Mouse (Mus musculus): Measurements from ENCODE around the gene Mpp5.

Mpp5 gene

DNA sequence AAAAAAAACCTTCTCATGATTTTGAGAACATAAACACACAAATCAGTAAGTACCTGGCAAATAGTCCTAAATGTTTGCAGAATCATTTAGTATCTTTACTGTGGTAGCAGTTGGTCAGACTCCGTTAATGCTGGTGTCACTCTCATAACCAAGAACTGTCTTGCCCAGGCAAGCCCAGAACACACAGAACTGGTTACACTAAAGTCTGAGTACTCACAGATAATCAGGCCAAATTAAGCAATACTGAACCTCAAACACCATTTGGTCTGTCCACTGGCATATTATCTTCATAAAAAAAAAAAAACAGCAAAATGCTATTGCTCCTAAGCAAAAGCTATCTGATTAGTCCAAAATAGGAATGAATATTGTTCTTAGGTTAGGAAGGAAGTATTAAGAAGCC is 93.7 kb downstream of the Mpp5 start:
- DNase-seq (ENCODE audit: low read depth, low spot score) = no peak

DNA sequence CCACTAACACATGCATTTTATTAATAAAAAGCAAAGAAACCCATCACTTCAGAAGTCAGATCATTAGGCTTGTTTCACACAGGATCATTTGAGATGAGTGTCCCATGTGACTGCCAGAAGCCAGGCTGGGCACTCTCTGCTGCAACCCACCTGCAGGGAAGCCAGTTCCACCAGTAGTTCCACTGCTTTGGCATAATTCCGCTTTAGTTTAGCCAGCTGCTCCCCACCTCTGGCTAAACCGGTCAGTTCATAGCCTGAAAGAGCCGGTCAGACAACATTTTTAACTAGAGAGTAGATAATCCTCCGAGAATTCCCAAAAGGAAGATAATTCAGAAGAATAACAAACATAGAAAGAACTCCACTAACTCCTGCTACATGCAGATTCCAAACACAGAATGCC is 99.5 kb downstream of the Mpp5 start:
- no peak for DNase-seq (ENCODE audit: low read depth, low spot score)

DNA sequence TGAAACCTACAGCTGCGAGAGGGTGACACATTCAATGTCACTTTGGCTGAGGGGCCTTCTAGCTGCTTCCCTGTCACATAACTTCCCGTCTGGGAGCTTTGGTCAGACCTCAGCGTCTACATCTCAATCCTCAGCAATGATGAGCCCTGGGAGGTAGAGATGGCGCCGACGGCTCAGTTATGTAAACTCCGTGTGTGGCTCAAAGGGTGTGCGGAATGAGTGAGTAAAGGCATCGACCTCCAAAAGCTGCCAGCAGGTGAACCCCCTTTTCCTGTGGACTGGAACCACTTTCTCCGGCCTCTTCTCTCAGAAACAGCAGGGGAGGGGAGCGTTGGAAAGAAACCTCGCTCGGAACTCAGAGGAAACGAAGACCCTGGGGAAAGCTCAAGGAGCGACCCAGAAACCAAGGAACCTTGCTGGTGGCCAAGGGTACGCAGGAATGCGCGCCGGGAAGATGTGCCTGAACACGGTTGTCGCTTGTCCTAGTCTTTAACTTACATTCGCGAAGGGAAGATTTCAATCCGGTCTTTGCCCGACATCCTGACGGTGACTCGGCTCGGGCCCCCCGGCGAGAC is 112.3 kb downstream of the Mpp5 start:
- peak; percentile 64 for DNase-seq (ENCODE audit: low read depth, low spot score)

DNA sequence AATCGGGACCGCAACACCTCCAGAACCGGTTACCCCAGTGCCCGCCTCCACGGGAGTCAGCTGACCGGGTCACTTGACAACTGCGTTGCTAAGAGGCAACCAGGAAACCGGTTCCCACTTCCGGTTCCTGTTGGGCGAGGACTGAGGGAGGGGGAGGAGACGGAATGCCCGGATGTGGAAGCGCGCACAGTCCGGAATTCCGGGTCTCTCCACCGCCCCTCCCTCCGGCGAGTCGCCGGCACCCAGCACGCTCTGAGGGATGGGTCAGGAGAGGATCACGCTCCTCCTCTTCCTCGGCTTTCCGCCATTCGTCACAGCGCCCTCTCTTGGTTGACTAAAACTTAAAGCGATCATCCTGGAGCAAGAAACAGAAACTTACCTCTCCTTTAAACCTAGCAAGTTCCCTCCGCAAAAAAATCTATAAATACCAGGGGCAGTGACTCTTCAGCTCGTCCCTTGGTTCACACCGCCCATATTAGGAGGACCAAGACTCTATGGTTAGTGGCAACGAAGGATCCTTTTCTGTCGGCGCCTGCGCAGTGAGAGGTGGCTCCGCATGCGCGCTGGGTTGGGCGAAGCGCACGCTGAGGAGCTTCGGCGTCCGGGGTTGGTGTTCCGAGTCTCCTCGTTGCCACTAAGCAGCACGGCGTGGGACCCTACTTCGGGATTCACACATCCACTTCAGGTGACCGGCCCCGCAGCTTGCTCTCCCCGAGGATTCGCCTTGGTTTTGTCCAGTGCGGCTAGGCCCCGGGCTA is 113.0 kb downstream of the Mpp5 start, which contains the start of the genes Atp6v1d and Eif2s1:
Gene Atp6v1d, minus strand, starts transcription at position 143 of the 758 bp plus-strand sequence.
Gene Eif2s1, plus strand, starts transcription at position 324 of the 758 bp plus-strand sequence.
- peak; percentile 99 for DNase-seq (ENCODE audit: low read depth, low spot score)

DNA sequence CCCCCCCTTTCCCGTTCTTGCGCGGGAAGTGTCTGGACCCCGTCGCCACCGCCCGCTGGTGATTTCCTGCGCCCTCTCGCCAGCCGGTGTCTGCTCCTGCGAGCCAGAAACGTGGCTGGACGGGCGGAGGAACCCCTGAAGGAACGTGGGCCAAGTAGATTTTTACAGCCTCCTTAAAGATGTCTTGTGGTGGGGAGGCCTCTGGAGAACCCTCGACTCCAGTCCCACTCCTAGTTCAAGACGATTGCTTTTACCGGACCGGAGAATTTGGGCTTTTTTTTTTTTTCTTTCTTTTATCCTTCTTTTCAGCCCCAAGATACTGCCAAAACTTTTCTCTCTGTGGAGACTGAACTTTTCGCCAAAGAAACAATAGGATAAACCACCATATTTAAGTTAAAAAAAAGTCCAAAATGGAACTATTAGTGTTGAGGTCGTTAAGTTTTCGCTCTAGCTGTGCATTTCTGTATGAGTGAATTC is 113.6 kb downstream of the Mpp5 start:
- no peak for DNase-seq (ENCODE audit: low read depth, low spot score)

DNA sequence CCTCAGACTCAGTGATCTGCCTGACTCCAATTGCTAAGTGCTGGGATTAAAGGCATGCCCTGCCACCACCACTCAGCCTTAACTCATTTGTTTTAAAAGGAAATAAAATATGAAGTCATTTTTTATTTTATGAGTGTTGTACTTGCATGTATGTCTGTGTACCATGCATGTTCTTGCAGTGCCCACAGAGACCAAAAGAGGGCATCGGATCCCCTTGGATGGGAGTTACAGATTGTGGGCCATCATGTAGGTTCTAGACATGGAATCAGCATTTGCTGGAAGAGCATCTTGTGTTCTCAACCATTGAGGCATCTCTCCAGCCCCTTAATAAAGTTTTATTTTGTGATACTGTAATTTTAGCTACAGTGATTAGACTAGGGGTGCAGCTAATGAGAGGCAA is 116.7 kb downstream of the Mpp5 start:
- peak; percentile 45 for DNase-seq (ENCODE audit: low read depth, low spot score)

DNA sequence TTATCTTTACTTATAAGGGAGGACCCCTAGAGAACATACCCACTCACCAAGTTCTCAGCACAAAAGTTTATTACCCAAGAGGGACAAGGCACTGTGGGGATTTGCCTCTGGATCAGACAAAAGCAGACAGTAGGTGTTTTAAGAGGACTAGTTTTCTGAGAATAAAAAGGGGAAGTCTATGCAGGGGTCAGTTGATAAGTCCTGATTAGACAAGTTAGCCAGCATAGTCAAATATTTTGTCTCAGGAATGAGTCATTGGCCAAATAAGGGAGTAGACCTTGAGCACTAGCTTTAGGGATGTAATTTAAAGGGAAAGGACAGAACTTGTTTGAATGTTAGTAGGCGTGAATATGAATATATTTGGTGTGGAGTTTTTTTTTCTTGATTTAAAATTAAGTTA is 119.4 kb downstream of the Mpp5 start:
- DNase-seq (ENCODE audit: low read depth, low spot score) = no peak

DNA sequence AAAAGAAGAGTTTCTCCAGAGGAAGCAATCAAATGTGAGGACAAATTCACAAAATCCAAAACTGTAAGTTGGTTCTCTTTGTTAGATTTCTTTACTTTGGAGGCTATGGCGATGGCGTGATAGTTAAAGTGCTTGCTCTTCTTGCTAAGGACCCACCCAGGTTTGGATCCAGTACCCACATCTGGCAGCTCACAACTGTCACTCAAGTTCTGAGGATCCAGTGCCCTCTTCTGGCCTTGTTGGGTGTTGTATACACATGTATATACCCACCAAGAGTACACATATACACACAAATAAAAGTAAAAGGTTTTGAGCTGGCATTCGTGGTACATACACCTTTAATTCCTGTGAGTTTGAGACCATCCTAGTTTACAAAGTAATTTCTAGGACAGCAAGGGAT is 125.9 kb downstream of the Mpp5 start:
- peak; percentile 11 for DNase-seq (ENCODE audit: low read depth, low spot score)

DNA sequence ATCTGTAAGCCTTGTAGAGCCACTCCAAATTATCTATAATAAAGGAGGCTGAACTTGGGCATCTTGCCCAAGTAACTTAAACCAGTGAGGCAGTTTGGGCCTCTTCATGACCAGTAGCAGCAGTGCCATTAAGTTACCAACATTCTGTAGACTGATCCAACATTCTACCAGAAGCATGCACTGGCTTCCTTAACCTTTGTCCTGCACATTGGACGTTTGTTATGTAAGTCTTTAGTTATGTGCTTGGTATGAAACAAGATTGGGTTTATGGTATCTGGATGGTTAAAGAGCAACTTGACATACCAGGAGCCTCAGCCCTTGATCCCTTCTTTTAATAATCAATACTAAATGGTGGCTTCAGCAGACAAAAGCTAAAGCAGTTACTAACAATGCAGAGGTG is 141.4 kb downstream of the Mpp5 start:
- no peak for DNase-seq (ENCODE audit: low read depth, low spot score)

Measured in CD4-positive, CD25-positive, alpha-beta regulatory T cell, adult 2 months (primary cell).